Mouse (Mus musculus) gastrocnemius, adult 2 months (tissue): ENCODE measurements around the gene Trrap. TPM values are rescaled to one million over a fixed set of nuclear protein-coding genes. Genes with fewer than 3 reads are reported as not detected.

ENCODE experiments used
- DNase-seq: peaks from one replicate; pipeline ENCODE4 v3.0.0; 2022
- H3K27ac ChIP-seq: fragments of 200-600 bp; 2 replicates; pipeline ENCODE4 v1.8.1; 2022; ENCODE audit warnings: mild to moderate bottlenecking
- H3K4me3 ChIP-seq: fragments of 200-600 bp; 2 replicates; pipeline ENCODE4 v1.8.1; 2022; ENCODE audit warnings: mild to moderate bottlenecking, moderate library complexity
- CTCF ChIP-seq: fragments of 200-600 bp; IDR thresholded peaks from 2 replicates; pipeline ENCODE4 v1.8.1; 2022; ENCODE audit warnings: antibody characterized with exemption, mild to moderate bottlenecking, moderate library complexity
- intact Hi-C: fragments of 180-260 bp; cut with DNase I; formaldehyde crosslinking; loops from one replicate; pipeline ENCODE4 v1.15.1; 2025
- total RNA-seq, 2 experiments: library from RNA; stranded (reverse); gene quantifications; 2 replicates each; pipeline ENCODE4 v1.2.3; 2021

Trrap gene
- total RNA-seq, 2 experiments from 2014 or later = 24.0 to 28.5 TPM

DNA sequence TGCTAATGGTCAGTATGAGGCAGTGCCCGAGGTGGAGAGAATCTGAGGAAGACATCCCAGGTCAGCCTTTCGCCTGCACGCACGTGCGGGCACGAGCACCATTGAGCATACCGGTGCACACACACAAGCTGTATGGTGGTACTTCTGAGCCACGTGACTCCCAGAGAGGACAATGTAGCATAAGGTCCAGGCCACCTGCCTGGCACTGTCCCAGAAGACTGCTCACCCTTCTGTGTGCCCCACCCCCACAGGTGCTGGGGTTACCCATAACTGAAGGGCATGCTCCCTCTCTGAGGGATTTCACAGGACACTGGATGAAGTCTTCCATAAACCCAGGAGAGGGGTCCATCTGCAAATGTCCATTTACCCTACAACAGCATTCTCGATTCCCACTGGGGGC is 10.1 kb upstream of the Trrap start:
- intact Hi-C loops = no loop called here
- no peak for DNase-seq
- TF ChIP-seq CTCF = no peak
- no peak overlapping the region for H3K27ac ChIP-seq
- H3K4me3 ChIP-seq = no peak overlapping the region

DNA sequence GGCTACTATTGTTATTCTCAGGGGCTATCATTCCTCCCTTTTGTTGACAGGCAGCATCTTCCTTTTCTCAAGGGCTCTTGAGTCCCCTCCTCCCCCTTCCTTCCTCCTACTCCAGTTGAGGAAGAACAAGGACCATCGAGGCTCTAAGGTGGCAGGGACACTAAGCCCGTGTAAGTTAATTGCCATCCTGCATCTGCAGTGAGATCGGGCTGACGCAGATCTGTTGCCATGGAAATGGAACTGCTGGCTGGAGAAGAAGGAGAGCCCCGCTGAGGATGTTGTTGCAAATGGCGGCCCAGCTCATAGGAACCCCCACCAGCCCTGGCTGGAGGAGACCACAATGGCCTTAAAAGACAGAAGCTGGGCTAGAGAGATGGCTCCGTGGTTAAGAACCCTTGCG is 9.1 kb upstream of the Trrap start:
- TF ChIP-seq CTCF = no peak
- no peak overlapping the region for H3K27ac ChIP-seq
- no peak for DNase-seq
- H3K4me3 ChIP-seq = no peak overlapping the region
- intact Hi-C loops = no loop called here

DNA sequence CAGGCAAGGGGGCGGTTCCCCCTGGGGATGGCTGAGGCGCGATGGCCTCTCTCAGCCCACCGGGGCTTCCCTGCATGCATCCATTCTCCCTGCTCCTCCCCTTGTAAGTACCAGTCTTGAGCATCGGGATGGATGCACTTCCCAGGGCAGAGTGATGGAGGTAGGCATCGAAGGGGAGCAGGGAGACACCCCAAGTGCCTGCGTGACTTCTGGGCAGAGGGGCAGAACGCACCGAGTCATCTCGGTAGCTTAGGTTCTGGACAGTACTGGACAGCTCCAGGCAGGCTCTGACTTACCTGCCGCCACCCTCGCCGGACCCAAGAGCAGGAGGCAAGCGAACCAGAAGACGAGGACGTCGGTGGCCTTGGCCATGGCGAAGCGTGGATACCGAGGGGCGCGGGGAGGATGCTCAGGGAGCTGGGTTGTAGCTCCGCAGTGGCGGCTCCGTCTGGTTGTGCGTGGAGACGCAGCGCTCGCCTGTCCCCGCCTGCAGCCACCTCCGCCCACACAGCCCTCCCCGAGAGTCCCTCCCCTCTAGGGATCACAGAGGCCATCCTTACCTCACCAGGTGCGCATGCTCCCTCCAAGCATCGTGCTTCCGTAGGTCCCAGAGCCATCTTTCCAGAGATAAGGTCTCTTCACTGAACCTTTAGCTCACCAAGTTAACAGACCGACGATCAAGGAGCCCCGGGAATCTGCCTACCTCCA is 6.2 kb upstream of the Trrap start, which contains the start of gene Tmem130:
Gene Tmem130 (minus strand): TSS at position 658 of the 708 bp plus-strand sequence.
- no peak for DNase-seq
- TF ChIP-seq CTCF = no peak
- no peak within 1 kb of the TSS for H3K27ac ChIP-seq
- intact Hi-C loops = no loop called here
- no peak within 1 kb of the TSS for H3K4me3 ChIP-seq

DNA sequence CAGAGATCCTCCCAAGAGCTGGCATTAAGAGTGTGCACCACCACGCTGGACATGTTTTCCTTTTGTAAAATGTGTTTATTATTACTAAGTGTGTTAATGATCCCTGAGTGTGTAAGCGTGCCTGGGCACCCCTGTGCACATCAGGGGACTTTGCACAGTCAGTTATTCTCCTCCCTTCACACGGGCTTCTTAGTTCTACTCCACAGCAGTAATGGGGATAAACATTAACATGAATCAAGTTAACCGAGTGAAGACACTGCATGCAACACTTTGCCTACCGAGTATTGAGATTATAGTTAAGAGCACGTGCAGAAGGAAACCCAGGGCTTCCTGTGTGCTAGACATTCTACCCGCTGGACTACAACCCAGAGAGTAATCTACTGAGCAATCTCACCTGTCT is 1.5 kb upstream of the Trrap start:
- no peak for DNase-seq

DNA sequence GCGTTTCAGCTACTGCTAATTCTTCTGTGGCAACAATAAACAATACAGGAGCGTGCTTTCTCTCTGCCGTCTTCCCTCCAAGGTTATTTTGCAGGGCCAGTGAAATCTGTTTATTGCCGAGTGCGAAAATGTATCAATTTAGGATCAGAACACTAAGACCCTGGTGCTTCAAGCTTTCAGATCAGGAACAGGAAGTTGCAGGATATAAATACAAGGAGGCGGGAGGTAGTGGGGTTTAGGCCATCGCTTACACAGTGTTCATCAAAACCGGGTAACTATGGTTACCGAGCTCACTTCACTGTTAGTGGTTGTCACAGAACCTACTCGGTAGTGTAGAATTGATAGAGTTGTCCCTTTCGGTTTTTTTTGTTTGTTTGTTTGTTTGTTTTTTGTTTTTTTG is 886 bp upstream of the Trrap start:
- intact Hi-C loops = no loop called here
- DNase-seq = no peak

More for the DNA sequence above, 1.5 kb upstream of the Trrap start:
- no peak overlapping the region for H3K27ac ChIP-seq
- no peak for TF ChIP-seq CTCF
- no peak overlapping the region for H3K4me3 ChIP-seq
- intact Hi-C loops = no loop called here

DNA sequence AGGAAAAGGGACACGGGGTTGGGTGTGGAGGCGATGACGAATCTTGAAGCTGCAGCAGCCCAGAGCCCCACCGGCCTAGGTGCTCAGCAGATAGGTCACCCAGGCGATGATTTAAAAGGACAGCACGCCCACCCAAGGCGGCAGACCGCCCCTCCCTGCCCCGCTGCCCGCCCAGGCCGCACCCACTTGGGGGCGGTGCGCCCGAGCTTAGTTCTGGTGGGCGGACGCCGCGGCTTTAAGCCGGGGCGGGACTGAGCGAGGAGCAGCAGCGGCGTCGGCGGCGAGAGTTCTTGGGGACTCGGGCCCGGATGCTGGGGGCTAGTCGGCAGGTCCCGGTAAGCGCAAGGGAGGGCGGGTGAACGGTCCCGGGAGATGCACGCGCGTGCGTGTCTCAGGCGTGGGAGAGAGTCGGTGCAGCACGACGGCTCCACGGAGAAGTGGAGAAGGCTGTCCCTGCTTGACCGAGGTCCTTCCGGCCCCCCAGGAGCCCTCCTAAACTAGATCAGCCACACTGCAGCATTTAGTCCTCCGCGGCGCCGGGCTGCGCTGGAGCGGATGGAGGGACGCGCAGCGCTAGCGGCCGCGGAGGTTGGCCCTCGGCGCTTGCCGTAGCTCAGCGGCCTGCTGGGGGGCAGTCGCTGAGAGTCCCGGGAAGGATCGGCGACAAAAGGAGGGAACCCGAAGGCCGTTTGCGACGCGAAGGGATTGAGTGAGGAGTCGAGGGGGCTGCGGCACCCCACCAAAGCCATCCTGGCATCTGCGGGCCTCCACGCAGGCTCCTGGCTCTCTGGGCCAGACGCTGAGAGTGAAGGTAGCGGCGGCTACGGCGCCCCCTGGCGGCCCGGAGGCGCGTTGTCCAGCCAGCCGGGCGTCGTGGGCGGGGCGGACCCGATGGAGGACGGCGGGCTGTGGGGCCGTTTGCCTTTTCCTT is 644 bp downstream of the Trrap start:
- TF ChIP-seq CTCF = peak; percentile 95
- peak overlapping the region; percentile 99 for H3K27ac ChIP-seq
- intact Hi-C loops = no loop called here

More for the DNA sequence above, 886 bp upstream of the Trrap start:
- TF ChIP-seq CTCF = no peak
- Histone ChIP-seq H3K4me3 (no peak overlapping the region), H3K27ac (no peak overlapping the region)

DNA sequence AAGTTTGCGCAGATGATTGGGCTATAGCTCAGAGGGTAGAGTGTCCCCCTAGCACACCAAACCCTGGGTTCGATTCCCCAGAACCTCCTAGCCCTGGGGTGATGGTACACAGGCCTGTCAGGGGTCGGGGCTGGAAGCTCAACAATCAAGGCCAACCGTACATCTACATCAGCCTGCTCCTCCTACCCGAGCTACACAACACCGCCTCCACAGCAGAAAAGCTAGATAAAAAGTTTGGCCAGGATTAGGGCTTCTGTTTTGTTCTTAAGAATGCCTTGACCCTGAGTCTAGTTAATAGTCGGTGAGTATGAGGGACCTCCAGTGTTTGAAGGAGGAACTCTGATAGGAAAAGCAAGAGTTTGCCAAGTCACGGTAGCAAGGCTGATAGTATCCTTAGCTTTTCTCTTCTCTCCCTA is 1.5 kb downstream of the Trrap start:
- intact Hi-C loops = no loop called here

More for the DNA sequence above, 644 bp downstream of the Trrap start:
- peak overlapping the region; percentile 81 for H3K4me3 ChIP-seq
- DNase-seq = peak; percentile 95

DNA sequence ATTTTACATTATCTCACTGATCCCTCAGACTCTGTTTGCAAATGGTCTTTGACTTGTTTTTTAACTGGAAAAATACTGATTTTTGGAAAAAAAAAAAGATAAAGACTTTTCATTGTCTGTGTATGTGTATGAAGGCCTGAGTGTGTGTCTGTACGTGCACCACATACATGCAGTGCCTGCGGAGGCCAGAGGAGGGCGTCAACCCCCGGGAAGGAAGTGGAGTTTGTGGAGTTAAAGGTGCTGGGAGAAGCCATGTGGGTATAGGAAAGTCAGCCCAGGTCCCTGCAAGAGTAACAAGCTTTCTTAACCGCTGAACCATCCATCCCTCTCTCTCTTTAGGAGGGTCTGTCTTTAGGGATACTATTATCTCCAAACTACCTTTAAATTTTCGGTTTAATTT is 5.7 kb downstream of the Trrap start:
- TF ChIP-seq CTCF = no peak
- no peak overlapping the region for H3K27ac ChIP-seq
- DNase-seq = no peak
- intact Hi-C loops = no loop called here
- H3K4me3 ChIP-seq = no peak overlapping the region

More for the DNA sequence above, 1.5 kb downstream of the Trrap start:
- Histone ChIP-seq H3K27ac (peak overlapping the region; percentile 99), H3K4me3 (peak overlapping the region; percentile 81)
- no peak for DNase-seq
- TF ChIP-seq CTCF = no peak

DNA sequence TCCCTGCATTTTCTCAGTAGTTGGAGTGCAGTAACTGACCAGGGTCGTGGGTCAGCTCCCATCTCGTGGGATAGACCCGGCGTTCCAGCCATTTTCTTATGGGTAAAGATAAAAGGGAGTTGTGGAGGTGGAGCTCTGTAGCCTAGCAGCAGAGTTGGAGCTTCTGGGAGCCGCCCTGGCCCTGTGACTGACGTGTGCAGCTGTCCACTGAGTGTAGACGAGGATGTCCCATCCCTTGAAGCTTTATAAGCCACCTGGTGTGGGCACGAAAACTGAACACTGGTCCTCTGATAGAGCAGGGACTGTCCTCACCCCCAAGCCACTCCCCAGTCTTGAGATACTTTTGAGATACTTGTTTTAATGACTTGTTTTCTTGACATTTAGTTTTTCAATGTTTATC is 13.1 kb downstream of the Trrap start:
- intact Hi-C loops = no loop called here
- no peak overlapping the region for H3K27ac ChIP-seq
- no peak for DNase-seq
- TF ChIP-seq CTCF = no peak
- H3K4me3 ChIP-seq = no peak overlapping the region

DNA sequence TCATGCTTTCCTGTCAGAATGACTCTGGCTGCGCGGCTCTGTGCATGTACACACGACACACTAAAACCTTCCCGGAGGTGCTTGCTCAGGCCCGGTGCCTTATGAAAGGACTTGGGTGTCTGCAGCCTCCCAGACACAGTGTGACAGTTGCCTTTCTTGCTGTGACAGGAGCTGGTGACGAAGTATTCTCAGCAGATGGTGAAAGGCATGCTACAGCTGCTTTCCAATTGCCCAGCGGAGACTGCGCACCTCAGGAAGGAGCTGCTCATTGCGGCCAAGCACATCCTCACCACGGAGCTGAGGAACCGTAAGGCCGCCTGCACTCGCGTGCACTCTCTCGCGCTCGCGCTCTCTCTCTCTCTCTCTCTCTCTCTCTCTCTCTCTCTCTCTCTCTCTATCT is 18.9 kb downstream of the Trrap start:
- H3K4me3 ChIP-seq = no peak overlapping the region
- intact Hi-C loops = no loop called here
- no peak overlapping the region for H3K27ac ChIP-seq
- no peak for DNase-seq
- TF ChIP-seq CTCF = no peak

DNA sequence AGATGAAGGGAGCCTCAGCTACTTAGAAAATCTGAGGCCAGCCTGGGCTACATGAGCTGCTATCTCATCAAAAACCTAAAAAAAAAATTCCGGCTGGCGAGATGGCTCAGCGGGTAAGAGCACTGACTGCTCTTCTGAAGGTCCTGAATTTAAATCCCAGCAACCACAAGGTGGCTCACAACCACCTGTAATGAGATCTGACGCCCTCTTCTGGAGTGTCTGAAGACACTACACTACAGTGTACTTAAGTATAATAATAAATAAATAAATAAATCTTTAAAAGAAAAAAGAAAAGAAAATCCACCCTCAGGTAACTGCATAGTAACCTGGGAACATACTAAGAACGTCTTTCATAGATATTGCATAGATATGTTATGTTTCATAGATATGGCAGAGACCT is 25.8 kb downstream of the Trrap start:
- Histone ChIP-seq H3K4me3 (no peak overlapping the region), H3K27ac (no peak overlapping the region)
- intact Hi-C loops = no loop called here
- DNase-seq = no peak
- TF ChIP-seq CTCF = peak; percentile 12; the same call in 1 of the 2 replicates

DNA sequence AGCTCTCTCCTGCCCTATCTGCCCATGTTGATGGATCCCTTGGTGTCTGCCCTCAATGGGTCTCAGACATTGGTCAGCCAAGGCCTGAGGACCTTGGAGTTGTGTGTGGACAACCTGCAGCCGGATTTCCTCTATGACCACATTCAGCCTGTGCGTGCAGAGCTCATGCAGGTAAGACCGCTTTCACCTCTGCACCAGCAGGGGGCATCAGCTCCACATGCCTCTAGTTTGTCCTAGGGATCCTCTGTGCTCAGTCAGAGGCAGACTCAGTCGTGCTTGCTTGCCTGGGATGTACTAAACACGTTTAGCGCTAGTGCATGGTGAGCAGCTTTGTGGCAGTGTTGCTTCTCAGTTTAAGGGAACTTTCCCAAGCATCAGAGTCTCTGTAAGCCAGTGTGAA is 27.2 kb downstream of the Trrap start:
- H3K27ac ChIP-seq = no peak overlapping the region
- peak; percentile 31 for DNase-seq
- H3K4me3 ChIP-seq = no peak overlapping the region
- intact Hi-C loops = loop anchor here (5.0 kb wide), 1 partner anchor 83 kb away; no protein-coding TSS in a partner anchor
- TF ChIP-seq CTCF = peak; percentile 68

DNA sequence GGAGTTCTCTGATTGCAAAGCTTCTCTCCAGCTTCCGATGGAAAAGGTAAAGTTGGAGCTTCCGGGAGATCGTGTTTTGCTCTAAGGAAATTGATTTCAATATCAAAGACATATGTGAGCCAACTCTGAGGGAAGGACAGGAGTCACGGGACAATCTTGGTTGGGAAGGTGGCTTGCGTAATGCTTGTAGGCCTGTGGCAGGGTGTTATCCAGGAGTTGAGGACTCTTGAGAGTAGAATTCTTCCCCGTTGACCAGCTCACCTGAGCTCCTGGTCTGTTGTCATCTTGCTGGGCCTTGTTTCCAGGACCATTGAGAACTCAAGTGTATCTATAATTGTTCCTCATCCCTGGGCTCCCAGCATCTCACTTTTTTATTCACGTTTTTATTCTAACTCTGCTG is 29.6 kb downstream of the Trrap start:
- no peak for DNase-seq
- intact Hi-C loops = loop anchor here (5.0 kb wide), 1 partner anchor 80 kb away; no protein-coding TSS in a partner anchor
- no peak overlapping the region for H3K27ac ChIP-seq
- no peak for TF ChIP-seq CTCF
- no peak overlapping the region for H3K4me3 ChIP-seq
